Mouse (Mus musculus) neutrophil, adult 5-6 weeks (primary cell): Measurements from ENCODE around the gene Nfatc3. TPM values are rescaled to one million over a fixed set of nuclear protein-coding genes. Genes with fewer than 3 reads are reported as not detected.

Experiments
- ATAC-seq: fragments of 151-379, 151-347 bp; 2 replicates; pipeline ENCODE4 v1.8.0; 2017; ENCODE audit warnings: mild to moderate bottlenecking, moderate TSS enrichment; ENCODE audit not compliant: insufficient number of reproducible peaks, poor library complexity, low FRiP score, severe bottlenecking; ENCODE audit errors: extremely low read depth
- total RNA-seq: library from RNA; stranded (forward); fragments of 200-1000 nt; gene quantifications from 2 replicates; pipeline ENCODE4 v1.2.3, GENCODE M21; 2017

Gene Nfatc3
- total RNA-seq, 1 experiment from 2014 or later, result 107 TPM

DNA sequence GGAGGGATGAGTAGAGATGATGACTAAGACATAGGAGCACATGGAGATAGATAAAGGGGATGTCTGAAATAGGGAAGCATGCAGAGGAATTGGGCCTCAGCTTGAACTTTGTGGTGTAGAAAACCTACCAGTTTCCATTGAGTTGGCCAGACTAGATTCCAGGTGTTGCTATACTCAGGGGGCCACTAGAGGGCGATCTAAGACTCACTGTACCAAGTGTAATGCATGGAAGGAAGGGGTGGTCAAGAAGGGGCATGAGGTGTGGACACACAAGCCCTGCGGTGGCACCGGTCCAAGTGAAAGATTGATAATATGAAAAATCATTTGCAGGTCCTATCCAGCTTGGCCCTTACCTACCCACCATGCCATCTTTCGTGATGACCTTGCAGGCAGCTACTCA, 106.8 kb downstream of the Nfatc3 start:
- peak; percentile 33; the same call in 1 of the 2 replicates for ATAC-seq

DNA sequence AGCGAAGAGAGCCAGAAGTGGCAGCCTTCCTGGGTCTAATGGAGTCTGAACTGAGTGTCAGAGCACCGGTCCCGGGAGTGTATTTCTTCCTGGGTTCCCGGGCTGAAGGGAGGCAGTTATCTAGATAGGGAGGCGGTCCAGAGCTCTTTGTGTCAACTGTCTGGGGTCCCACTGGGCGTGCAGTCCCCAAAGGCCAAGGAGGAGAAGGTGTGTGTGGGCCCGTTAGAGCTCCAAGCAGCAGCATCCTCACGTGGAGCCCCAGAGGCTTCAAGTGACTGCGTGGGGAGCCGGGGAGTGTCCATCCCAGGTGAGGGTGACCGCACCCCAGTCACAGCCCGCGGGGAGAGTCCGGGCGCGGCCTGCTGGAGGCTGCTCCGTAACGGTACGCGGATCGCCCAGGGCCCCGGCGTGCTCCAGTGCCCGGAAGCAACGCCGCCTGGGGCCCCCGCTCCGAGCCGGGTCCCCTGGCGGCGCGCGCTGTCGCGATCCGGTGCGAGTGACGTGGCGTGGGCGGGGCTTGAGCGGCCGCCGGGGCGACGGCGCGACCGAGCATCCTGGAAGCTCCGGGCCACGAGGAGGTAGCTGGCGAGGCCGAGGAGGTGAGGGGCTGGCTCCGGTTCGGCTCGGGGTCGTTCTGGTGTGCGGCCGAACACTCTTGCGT, 109.8 kb downstream of the Nfatc3 start, which contains the start of gene Slc7a6:
Gene Slc7a6, plus strand, starts transcription at position 502 of the 661 bp plus-strand sequence.
- ATAC-seq, result peak; percentile 68

DNA sequence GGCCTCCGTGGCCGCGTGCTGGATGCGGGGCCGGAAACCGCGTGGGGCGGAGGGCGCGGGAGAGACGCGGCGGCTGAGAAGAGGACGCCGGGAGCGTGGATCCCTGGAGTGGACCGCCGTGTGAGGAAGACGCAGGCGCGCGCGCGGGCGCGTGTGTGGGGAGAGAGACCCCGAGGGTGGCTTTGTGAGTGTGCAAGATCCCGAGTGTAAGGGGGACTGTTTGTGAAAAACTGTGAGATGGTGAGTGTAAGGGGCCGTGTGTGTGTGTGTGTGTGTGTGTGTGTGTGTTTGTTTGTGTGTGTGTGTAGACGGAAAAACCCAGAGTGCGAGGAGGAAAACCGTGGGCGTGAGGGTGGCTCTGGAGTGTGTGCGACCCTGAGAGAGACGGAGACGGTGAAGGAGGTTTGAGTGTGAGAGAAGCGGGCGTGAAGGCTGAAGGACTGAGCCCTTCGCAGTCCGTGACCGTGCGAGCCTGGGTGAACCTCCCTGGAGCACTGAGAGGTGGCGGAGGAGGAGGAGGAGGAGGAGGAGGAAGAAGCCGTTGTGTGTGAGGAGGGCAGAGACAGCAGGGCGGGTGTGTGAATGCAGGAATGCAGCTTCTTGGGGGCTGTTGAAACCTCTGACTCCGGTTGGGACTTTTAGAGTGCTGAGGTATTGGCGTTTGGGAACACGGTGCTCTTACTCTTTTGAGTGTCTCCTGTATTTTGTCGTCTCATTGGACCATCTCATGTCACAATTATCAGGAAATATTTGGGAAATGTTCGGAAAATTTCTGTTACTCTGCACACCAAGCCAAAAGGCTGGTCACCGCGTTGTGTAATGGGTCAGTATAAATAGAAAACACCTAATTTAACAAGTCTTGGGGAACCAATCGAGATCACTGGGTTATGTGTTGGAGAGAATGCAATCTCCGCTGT, 110.6 kb downstream of the Nfatc3 start:
- 0 out of 2 replicates have a peak, but pooled peaks have one; percentile 1 for ATAC-seq

DNA sequence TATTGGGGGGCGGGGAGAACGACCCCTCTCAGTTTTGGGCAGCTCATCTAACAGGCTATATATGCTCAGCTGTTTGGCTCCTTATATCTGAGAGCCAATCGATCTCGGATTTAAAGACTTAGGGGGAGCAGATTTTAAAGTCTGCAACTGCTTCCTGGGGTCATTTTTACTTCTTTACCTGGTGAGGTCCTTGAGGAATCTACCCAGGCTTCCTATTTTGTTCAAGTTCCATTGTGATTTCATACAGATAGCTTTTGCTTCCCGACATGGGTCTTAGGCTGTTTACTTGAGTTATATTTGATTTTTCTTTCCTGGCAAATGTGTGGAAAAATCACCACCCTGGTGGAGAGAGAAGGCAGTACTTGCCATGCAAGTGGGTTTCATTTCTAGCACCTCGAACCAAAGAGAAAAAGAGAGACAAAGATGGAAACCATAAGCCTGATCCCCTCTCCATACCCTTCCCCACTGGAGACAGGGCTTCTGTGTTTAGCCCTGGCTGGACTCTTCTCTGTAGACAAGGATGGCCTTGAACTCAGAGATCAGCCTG, 111.4 kb downstream of the Nfatc3 start:
- ATAC-seq, result no peak

DNA sequence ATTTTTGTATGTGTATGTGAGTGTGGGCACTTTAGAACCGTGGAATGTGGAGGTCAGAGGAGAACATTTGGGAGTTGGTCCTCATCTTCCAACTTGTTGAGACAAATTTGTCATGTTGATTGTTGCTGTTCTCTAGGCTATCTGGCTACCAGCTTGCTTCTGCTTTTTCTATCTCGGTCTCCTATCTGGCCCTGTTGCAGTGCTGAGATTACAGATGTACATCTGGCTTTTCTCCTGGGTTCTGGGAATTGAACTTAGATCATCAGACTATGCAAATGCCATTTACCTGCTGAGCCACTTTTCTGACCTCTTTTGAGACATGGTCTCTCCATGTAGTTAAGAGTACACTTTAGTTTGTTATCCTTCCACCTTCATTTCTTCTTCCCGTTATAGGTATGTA, 114.9 kb downstream of the Nfatc3 start:
- ATAC-seq, result no peak

DNA sequence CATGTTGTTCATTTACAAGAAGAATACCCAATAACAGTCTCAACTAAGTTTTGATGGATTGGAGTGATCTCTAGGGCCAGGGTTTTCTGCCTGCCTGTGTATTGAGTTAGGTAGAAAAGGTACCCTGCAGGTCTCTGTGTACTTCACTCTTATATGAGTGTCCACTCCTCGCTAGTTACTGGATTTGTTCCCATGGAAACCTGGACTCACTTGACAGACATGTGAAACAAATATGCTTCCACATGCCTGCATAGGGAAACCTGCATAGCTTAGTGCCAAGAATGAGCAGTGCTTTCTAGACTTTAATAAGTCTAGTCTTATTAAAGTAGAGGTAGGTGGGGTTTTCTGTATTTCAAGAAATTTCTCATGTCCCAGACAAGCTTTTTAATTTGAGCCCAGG, 118.3 kb downstream of the Nfatc3 start:
- ATAC-seq, result no peak

DNA sequence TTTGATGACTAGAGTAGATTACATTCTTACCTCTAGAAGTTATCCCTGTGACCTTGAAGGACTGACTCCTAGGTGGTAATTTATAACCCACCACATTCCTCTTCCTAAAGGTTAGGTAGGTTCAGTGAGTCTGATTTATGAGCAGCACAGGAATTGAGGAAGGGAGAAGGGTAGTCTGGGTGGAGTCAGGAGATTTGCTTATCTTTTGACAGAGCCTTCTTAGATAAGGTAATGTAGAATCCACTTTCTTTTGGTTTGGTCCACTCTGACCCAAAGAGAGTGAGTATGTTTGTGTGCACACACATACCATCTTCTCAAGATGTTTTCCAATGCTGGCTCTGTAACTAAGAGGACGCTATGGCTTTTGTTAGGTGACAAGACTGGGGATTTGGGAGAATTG, 119.0 kb downstream of the Nfatc3 start:
- ATAC-seq, result no peak

DNA sequence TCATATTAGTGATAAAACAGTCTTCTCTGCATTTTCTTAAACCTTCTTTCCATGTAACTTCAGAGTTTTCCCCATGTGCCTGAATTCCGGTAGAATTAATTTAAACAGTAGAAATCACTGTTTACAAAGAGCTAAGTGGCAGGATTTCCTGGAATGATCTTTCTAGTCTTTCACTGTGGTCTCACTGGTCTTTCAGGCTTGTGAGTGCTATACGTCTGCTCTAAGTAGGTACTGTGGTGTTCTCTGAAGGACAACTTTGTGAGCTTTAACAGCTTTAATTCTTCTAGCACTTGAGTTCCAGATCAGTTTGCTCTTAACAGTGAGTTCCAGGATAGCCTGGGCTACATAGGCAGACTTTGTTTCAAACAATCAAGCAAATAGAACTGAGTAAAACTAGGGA, 119.8 kb downstream of the Nfatc3 start:
- no peak for ATAC-seq

Other genes starting within 250 kb of the Nfatc3 start
- 16.9 and 17.2 TPM in 2 replicates for gene Ranbp10, start 231.5 kb upstream of the Nfatc3 start, total RNA-seq
- 1.3 and 1.5 TPM in 2 replicates for gene Tsnaxip1, start 231.1 kb upstream of the Nfatc3 start, total RNA-seq
- 6.4 and 10.4 TPM in 2 replicates for gene Cenpt, start 205.6 kb upstream of the Nfatc3 start, total RNA-seq
- 16.3 and 16.6 TPM in 2 replicates for gene Thap11, start 203.7 kb upstream of the Nfatc3 start, total RNA-seq
- gene Nutf2, start 198.3 kb upstream of the Nfatc3 start, total RNA-seq, result 18.9 and 23.7 TPM in 2 replicates
- gene Edc4, start 178.0 kb upstream of the Nfatc3 start, total RNA-seq, result 53.4 and 54.1 TPM in 2 replicates
- gene Nrn1l, start 165.3 kb upstream of the Nfatc3 start, total RNA-seq, result not detected in 2 replicates
- 16.8 and 17.8 TPM in 2 replicates for gene Pskh1, start 158.4 kb upstream of the Nfatc3 start, total RNA-seq
- 3.5 and 5.9 TPM in 2 replicates for gene Ctrl, start 125.0 kb upstream of the Nfatc3 start, total RNA-seq
- 56.2 and 67.8 TPM in 2 replicates for gene Psmb10, start 120.4 kb upstream of the Nfatc3 start, total RNA-seq
- gene Lcat, start 115.5 kb upstream of the Nfatc3 start, total RNA-seq, result not detected in 2 replicates
- 2.7 and 4.8 TPM in 2 replicates for gene Slc12a4, start 92.7 kb upstream of the Nfatc3 start, total RNA-seq
- gene Dpep3, start 79.4 kb upstream of the Nfatc3 start, total RNA-seq, result not detected in 2 replicates
- 19.4 and 19.6 TPM in 2 replicates for gene Dus2, start 67.5 kb upstream of the Nfatc3 start, total RNA-seq
- not detected in 2 replicates for gene Dpep2nb, start 52.9 kb upstream of the Nfatc3 start, total RNA-seq
- gene Ddx28, start 47.0 kb upstream of the Nfatc3 start, total RNA-seq, result 7.2 and 7.7 TPM in 2 replicates
- gene Esrp2, start 78.1 kb downstream of the Nfatc3 start, total RNA-seq, result 0.25 TPM in 1 of 2 replicates, not detected in the other
- gene Pla2g15, start 91.6 kb downstream of the Nfatc3 start, total RNA-seq, result 8.5 and 13.6 TPM in 2 replicates
- gene Slc7a6, start 110.0 kb downstream of the Nfatc3 start, total RNA-seq, result 9.3 and 11.3 TPM in 2 replicates
- gene Slc7a6os, start 152.1 kb downstream of the Nfatc3 start, total RNA-seq, result 61.8 and 67.5 TPM in 2 replicates
- 21.4 and 21.5 TPM in 2 replicates for gene Prmt7, start 152.1 kb downstream of the Nfatc3 start, total RNA-seq